Mouse (Mus musculus): ENCODE measurements around the gene Gm17428. TPM values are rescaled to one million over a fixed set of nuclear protein-coding genes. Genes with fewer than 3 reads are reported as not detected.
"Not testable (repeated sequence)": the region's sequence is repeated elsewhere in the genome, so short reads cannot be mapped to it uniquely, and the experiment has no call there.

The Gm17428 gene
- polyA plus RNA-seq (2012; rRNA removed) = not detected in 2 replicates

DNA sequence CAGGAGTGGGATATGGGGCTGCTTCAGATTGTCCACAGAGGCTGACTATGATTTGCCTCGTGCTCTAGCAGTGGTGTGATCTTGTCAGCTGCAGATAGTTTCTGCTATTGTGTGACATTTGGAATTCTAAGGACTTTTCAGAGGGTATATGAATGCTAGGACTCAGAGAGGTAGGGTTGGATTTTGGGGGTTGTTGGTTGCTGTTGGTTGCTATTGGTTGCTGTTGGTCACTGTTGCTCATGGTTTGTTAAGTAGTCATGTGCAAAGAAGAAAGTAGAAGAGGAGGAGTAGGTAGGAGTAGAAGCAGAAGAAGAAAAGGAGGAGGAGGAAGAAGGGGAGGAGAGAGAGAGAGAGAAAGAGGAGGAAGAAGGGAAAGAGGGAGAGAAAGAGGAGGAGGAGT is at the start of gene Gm17428:
Gene Gm17428 (plus strand): TSS at position 301 of the 400 bp plus-strand sequence.
- no peak for DNase-seq (ENCODE audit: extremely low spot score in 1 of 2, low spot score in 1 of 2)

GRCm38 (mm10) chr14:54927296-54927695 is 49.4 kb upstream of the Gm17428 start:
- DNase-seq (ENCODE audit: extremely low spot score in 1 of 2, low spot score in 1 of 2) = no peak

DNA sequence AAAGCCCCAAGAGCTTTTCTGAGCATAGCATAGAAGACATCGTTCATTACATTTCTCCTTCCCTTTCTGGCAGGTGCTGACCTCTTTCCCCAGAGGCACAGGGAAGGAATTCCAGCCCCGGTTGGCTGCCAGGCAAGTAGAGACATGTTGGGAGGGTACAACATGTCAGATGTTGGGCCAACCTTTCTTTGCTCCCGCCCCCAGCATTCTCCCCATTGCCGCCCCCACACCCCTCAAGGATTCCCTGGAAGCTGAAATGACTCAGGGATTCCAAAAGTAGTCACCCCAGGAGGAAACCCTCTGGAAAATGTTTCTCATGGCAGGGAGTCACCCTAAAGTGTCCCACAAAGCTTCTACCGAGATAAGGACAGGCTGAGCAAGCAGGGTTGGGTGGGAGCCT is 46.9 kb upstream of the Gm17428 start:
- no peak for DNase-seq (ENCODE audit: extremely low spot score in 1 of 2, low spot score in 1 of 2)

DNA sequence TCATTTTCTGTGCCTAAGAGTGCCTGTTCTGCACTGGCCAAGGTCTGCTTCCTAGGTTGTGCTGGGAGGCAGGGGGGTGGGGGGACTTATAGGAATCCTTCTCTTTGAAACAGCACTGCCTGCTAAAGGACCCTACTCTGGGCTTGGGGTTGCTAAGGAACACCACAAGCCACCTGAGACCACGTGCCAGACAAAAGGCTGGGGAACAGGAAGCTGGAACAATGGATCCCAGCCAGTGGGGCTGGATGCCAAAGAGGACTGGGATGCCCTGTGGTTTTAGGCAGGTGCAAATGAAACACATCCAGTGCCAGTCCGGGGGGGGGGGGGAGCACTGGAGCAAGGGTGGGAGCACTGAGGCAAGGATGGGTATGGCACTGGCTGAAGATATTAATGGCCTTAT is 46.3 kb upstream of the Gm17428 start:
- DNase-seq (ENCODE audit: extremely low spot score in 1 of 2, low spot score in 1 of 2) = no peak

DNA sequence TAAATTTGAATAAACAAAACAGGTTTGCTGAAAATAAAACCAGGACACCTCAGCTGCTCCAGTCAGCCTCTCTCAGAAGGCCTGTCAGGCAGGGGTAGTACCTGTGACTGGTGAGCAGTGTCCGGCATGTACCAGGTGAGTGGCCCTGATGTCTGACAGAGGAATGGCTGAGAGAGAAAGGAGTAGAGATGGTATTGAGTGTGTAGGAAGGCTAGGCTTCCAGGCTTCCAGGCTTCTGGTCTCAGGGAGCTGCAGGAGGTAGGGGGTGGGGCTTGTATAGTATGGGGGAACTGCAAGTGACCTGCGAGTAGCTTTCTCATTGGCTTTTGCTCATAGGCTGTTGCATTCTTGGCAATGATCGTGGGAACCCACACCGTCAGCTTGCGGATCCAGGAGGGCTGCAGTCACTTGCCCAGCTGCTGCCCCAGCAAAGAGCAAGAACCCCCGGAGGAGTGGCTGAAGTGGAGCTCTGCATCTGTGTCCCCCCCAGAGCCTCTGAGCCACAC is 44.0 kb upstream of the Gm17428 start, which contains the start of gene Il25:
Gene Il25 (plus strand): TSS at position 51 of the 506 bp plus-strand sequence.
- no peak for DNase-seq (ENCODE audit: extremely low spot score in 1 of 2, low spot score in 1 of 2)

DNA sequence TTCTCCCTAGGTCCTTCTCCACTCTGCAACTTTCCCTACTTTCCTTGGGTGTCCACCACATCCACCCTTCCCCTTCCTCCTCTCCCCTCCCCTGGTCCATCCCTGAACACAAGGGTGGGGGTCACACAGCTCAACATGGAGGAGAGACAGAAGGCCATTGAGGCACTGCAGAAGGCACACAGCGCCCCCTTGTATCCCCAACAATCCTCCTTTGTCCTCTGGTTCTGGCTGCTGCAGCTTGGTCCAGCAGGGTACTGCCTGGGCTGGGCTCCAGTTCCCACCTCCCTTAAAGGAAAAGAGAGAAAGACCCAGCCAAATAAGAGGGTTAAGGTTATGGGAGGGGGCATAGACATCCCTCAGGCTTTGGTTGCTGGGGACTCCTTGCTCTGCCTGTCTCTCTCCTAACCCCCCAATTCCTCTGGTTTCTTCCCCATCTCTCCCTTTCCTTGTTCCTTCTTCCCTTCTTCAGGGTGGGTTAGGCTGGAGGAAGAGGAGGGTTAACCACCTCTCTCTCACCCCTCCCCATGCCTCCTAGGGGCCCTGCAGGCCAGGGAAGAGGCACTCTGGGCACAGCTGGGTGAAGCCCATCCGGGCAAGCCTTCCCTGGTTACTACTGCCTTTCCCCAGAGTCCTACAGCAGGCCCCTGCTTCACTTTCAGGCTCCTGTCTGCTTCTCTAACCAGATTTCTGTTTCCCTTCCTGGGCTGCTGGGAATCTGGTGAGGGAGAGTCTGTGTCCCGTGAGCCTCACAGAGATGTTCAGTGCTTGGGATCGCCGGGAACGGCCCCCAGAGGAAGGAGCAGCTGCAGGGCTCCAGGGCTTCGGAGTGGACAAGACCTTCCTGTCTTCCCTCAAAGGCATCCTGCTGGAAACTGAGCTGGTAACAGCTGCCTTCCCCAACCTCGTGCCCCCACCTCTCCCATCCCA is 40.6 kb upstream of the Gm17428 start, which contains the start of gene Cmtm5:
Gene Cmtm5 (plus strand): TSS at position 358 of the 927 bp plus-strand sequence.
- peak; percentile 71 to 77 for DNase-seq (ENCODE audit: extremely low spot score in 1 of 2, low spot score in 1 of 2)

DNA sequence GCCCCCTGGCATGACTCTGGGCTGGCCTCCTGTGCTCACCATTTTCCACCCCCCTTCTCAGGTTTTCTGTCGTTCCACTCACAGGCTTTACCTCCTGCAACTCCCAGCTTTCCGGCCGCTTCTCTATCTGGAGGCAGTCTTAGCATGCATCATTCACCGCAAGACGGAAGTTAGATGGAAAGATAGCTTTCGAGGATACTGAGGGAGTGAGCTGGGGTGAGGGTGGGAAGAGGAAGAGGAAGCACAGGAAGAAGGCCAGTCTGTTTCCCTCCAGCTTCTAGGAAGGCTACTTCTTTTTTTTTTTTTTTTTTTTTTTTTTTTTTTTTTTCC is 39.9 kb upstream of the Gm17428 start:
- DNase-seq (ENCODE audit: extremely low spot score in 1 of 2, low spot score in 1 of 2) = no peak

DNA sequence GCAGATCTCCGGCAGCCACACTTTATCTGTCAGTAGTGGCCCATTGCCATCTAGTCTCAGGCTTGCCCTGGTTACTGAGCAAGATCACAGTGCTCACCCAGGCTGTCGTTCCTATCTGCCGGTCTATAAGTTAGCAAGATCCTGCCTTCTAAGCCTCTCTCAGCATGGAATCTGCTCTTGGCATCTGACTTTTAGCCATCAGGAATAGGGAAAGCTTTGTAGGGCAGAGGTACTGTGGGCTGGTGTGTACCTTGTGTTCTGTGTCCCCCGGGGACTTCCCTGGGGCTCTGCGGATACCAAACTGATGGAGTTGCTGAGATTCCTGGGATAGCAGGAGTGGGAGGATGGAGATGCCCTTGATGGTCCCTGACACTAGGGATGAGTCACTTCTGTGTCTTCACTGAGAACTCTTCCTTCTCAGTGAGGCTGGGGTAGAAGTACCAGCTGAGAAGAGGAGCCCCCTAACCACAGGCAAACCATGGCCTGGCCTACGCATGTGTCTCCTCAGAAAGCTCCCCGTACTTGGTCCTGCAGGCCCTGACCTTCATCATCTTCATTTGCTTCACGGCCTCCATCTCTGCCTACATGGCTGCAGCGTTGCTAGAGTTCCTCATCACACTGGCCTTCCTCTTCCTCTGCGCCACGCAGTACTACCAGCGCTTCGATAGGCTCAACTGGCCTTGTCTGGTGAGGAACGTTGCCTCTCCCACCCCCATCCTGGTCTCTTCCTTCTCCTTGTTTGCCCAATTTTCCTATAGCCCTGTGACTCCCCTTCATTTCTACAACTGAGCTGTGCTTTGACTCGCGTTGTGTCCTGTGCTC is 39.2 kb upstream of the Gm17428 start:
- no peak for DNase-seq (ENCODE audit: extremely low spot score in 1 of 2, low spot score in 1 of 2)

DNA sequence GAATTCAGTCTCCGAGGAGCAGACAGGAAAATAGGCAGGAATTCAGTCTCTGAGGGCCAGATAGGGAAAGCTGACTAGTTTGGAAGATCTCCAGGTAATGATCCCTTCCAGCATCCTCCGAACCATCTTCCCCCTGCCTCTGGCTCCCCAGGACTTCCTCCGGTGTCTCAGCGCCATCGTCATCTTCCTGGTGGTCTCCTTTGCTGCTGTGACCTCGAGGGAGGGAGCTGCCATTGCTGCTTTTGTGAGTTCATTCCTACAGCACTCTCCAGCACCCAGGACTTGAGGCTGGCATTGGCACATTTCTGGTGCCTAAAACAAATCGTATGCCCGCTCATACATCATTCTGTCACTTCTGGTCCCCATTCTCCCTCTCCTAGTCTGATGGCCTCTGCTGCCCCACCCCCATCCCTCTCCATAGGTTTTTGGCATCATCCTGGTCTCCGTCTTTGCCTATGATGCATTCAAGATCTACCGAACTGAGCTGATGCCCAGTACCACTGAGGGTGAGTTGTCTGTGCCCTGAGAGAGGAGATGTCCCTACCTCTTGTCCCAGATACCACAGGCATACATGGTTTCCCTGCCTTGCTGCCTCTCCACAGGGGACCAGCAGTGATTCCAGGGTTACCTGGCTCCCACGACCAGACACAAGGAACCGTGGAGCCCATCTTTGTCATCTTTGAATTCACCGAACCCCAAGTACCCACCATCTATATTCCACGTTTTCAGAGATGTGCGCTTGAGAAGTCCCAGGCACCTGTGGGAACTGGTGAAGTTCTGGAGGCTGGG is 38.1 kb upstream of the Gm17428 start:
- no peak for DNase-seq (ENCODE audit: extremely low spot score in 1 of 2, low spot score in 1 of 2)

GRCm38 (mm10) chr14:54939434-54940175 is 37.1 kb upstream of the Gm17428 start:
- peak in 1 of 2 experiments; percentile 76 for DNase-seq (ENCODE audit: extremely low spot score in 1 of 2, low spot score in 1 of 2)

DNA sequence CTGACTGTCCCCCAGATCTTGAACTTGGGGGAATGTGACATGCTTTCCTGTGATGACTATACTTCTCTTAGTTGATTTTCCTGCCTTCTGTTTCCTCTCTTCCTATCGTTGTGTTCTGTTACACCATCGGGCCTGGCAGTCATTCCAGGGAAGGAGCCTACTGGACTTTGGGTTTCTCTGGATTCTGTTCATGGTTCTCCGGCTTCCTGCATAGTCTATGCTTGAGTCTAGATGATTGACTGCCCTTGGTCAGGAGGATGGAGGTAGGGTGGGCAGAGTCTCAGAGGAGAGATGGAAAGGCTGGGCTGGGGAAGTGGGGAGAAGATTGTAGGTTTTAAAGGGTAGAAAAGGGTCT is 36.6 kb upstream of the Gm17428 start:
- no peak for DNase-seq (ENCODE audit: extremely low spot score in 1 of 2, low spot score in 1 of 2)

DNA sequence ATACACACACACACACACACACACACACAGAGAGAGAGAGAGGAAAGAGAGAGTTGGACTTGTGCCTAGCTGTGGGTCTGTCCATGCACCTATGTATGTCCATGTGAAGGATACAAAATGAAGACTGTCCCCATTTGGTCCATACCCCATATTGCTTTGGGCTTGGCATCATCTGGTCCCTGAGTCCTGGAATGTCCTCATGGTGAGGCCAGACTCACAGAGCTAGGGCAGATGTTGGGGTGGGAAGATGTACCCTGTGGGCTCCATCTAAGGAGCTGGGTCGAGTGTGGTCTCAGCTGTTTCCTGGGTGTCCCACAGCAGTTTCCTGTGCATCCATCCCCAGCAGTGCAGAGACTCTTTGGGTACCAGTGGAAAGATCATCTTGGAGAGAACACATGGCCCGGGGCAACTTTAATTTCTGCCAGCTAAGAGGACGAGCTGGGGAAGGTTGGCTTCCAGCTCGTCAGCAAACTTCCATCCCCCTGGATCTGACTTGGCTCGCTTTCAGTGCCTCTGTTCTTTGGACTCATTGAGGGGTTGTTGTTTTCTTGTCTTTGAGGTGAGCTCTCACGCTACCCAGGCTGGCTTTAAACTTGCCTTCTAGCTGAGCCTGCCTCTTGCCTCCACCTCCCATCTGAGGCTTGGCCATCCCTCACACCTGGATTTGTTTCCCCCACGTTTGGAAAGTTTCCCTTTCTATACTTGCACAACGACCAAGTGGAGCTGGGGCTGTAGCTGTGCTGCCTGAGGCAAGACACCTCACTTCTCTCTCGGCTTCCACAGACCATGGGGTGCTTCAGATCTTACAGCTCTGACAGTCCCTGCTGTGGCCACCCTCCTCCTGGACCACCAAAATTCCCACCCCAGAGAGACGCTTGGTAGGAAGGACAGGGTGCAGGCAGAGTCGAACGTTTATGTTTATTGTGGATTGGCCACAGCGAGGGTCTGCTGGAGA is 35.4 kb upstream of the Gm17428 start:
- DNase-seq (ENCODE audit: extremely low spot score in 1 of 2, low spot score in 1 of 2) = no peak

DNA sequence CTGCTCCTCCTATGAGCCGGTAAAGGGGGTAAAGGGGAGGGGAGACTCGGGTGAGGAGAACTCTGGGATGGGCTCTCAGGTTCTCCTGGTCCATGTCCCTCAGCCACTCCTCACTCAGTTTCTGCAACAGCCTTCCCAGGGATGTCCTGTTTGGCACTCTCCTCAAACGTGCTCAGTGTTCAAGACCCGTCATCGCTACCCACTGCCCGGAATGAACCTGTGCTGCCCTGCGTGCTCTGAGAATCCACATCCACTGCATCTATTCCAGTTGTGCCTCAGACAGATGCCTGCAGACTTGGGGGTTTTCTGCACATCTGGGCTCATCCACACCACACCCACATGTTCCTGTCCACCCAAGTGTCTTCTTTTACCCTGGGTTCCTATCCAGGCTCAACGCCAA is 34.3 kb upstream of the Gm17428 start:
- DNase-seq (ENCODE audit: extremely low spot score in 1 of 2, low spot score in 1 of 2) = no peak

- DNase-seq (ENCODE audit: extremely low spot score in 1 of 2, low spot score in 1 of 2) = no peak
Observed at GRCm38 (mm10) chr14:54943971-54944370, 32.8 kb upstream of the Gm17428 start.

DNA sequence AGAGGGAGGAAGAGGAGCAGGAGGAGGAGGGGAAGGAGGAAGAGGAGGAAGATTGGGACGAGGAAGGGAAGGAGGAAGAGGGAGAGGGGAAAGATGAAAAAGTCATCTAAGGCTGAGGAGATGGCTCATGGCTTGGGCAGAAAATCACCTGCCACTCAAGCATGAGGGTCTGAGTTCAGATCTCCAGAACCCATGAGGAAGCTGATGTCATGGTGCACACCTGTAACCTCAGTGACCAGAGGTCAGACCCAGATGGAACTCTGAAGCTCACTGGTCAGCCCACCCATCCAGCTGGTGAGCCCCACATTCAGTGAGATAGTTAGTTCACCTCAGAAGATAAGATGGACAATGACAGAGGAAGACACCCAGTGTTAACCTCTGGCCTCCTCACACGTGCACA is 31.8 kb upstream of the Gm17428 start:
- no peak for DNase-seq (ENCODE audit: extremely low spot score in 1 of 2, low spot score in 1 of 2)

GRCm38 (mm10) chr14:54945975-54946704 is 30.6 kb upstream of the Gm17428 start:
- no peak for DNase-seq (ENCODE audit: extremely low spot score in 1 of 2, low spot score in 1 of 2)

DNA sequence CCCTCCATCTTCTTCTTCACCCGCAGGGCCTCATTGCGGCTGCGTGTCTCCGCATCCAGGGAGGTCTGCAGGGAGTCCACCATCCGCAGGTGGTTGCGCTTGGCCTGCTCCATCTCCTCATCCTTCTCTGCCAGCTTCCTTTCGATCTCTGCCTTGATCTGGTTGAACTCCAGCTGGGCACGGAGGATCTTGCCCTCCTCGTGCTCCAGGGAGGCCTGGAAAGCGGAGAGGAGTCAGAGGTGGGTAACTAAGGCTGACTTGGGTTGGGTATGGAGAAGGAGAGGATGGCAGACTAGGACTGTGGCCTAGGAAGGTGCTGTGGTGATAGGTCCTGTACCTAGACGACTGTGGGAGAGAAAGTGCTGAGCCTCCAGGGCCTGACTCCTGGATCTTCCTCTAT is 29.7 kb upstream of the Gm17428 start:
- not testable (repeated sequence) for DNase-seq (ENCODE audit: extremely low spot score in 1 of 2, low spot score in 1 of 2)

DNA sequence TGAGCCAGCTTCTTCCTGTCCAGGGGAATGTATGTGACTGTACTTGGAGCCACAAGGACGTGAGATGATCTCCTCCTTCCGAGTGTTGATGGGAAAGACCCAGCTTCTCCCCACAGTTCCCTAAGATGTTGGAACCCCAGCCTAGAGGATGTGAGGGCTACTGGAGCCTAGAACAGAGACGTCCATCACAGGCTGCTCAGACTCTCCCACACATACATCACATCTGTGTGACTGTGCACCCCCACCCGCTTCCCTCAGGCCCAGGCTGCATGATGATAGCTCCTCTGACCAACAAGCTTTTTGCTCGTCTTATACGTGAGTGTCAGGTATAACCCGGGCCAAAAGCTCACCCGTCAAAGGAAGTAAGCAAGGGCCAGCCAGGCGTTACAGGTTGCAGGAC is 28.0 kb upstream of the Gm17428 start:
- DNase-seq (ENCODE audit: extremely low spot score in 1 of 2, low spot score in 1 of 2) = no peak

Data from frontal cortex, adult 2 months (tissue).